Mouse (Mus musculus) testis, postnatal 10 days (tissue): ENCODE results near the gene Aebp2.
"Not testable (repeated sequence)": the region's sequence is repeated elsewhere in the genome, so short reads cannot be mapped to it uniquely, and the experiment has no call there.

Source experiments
- DNase-seq: peaks from one replicate; pipeline ENCODE4 v3.0.0; 2021; ENCODE audit warnings: low spot score

Gene Aebp2

GRCm38 (mm10) chr6:140651923-140652322 is 29.5 kb downstream of the Aebp2 start:
- no peak for DNase-seq

- no peak for DNase-seq
Observed at GRCm38 (mm10) chr6:140655451-140655850, 33.0 kb downstream of the Aebp2 start.

- no peak for DNase-seq
Observed at GRCm38 (mm10) chr6:140656991-140657390, 34.5 kb downstream of the Aebp2 start.

- no peak for DNase-seq
Observed at GRCm38 (mm10) chr6:140657920-140658522, 35.6 kb downstream of the Aebp2 start.

GRCm38 (mm10) chr6:140661111-140661510 is 38.6 kb downstream of the Aebp2 start:
- DNase-seq = no peak

GRCm38 (mm10) chr6:140661777-140662176 is 39.3 kb downstream of the Aebp2 start:
- DNase-seq = no peak

- DNase-seq = no peak
Observed at GRCm38 (mm10) chr6:140662290-140662689, 39.8 kb downstream of the Aebp2 start.

GRCm38 (mm10) chr6:140662697-140663096 is 40.2 kb downstream of the Aebp2 start:
- not testable (repeated sequence) for DNase-seq

- DNase-seq = no peak
Observed at GRCm38 (mm10) chr6:140664611-140665010, 42.1 kb downstream of the Aebp2 start.

GRCm38 (mm10) chr6:140666486-140667240 is 44.2 kb downstream of the Aebp2 start:
- no peak for DNase-seq

GRCm38 (mm10) chr6:140667289-140667906 is 44.9 kb downstream of the Aebp2 start:
- DNase-seq = no peak

GRCm38 (mm10) chr6:140674414-140674813 is 52.0 kb downstream of the Aebp2 start:
- DNase-seq = no peak

- no peak for DNase-seq
Observed at GRCm38 (mm10) chr6:140676094-140676493, 53.6 kb downstream of the Aebp2 start.

- DNase-seq = no peak
Observed at GRCm38 (mm10) chr6:140677041-140677440, 54.6 kb downstream of the Aebp2 start.

- DNase-seq = no peak
Observed at GRCm38 (mm10) chr6:140677960-140678359, 55.5 kb downstream of the Aebp2 start.

- DNase-seq = no peak
Observed at GRCm38 (mm10) chr6:140678658-140679271, 56.3 kb downstream of the Aebp2 start.

- DNase-seq = no peak
Observed at GRCm38 (mm10) chr6:140680713-140681112, 58.2 kb downstream of the Aebp2 start.

- DNase-seq = no peak
Observed at GRCm38 (mm10) chr6:140682829-140683228, 60.4 kb downstream of the Aebp2 start.

- no peak for DNase-seq
Observed at GRCm38 (mm10) chr6:140684403-140684802, 61.9 kb downstream of the Aebp2 start.

- DNase-seq = no peak
Observed at GRCm38 (mm10) chr6:140689617-140690404, 67.3 kb downstream of the Aebp2 start.

- no peak for DNase-seq
Observed at GRCm38 (mm10) chr6:140692160-140692559, 69.7 kb downstream of the Aebp2 start.
